Mouse (Mus musculus) liver, embryonic 13.5 days (tissue): ENCODE results near the gene Man2c1. TPM values are rescaled to one million over a fixed set of nuclear protein-coding genes. Genes with fewer than 3 reads are reported as not detected.
A peak's percentile ranks its signal among the peaks of the same experiment; 100 is the strongest.

Source experiments
- ATAC-seq: fragments of 200-750 bp; cut with Nextera tagmentation; 2 replicates; pipeline ENCODE4 v1.8.0; 2017; ENCODE audit warnings: low read depth, mild to moderate bottlenecking, moderate number of reproducible peaks, moderate library complexity
- DNase-seq: peaks from one replicate; pipeline ENCODE4 v3.0.0; 2022
- H3K27ac ChIP-seq: fragments of 300-500 bp; sonication (generic); 2 replicates; pipeline ENCODE4 v1.5.1; 2015; ENCODE audit warnings: moderate library complexity, mild to moderate bottlenecking, inconsistent platforms
- H3K27me3 ChIP-seq: fragments of 300-500 bp; sonication (generic); 2 replicates; pipeline ENCODE4 v1.6.1; 2015; ENCODE audit warnings: mild to moderate bottlenecking, inconsistent platforms
- H3K36me3 ChIP-seq: fragments of 300-500 bp; sonication (generic); 2 replicates; pipeline ENCODE4 v1.6.1; 2015; ENCODE audit warnings: mild to moderate bottlenecking, inconsistent platforms
- H3K4me1 ChIP-seq: fragments of 300-500 bp; sonication (generic); replicated peaks from 2 replicates; pipeline ENCODE4 v1.6.1; 2015; ENCODE audit warnings: inconsistent platforms
- H3K4me2 ChIP-seq: fragments of 300-500 bp; sonication (generic); 2 replicates; pipeline ENCODE4 v1.6.1; 2015; ENCODE audit warnings: inconsistent platforms, mild to moderate bottlenecking, moderate library complexity
- H3K4me3 ChIP-seq: fragments of 300-500 bp; sonication (generic); replicated peaks from 2 replicates; pipeline ENCODE4 v1.5.1; 2015; ENCODE audit warnings: mild to moderate bottlenecking, inconsistent platforms
- H3K9ac ChIP-seq: fragments of 300-500 bp; sonication (generic); 2 replicates; pipeline ENCODE4 v1.6.1; 2015; ENCODE audit warnings: mild to moderate bottlenecking, inconsistent platforms
- H3K9me3 ChIP-seq: fragments of 300-500 bp; sonication (generic); replicated peaks from 2 replicates; pipeline ENCODE4 v1.6.1; 2016; ENCODE audit warnings: inconsistent platforms
- WGBS: fragments of 180-500 bp; shearing (Covaris S2); methylation state at CpG from one replicate; pipeline ENCODE4 v1.1.7; 2015; ENCODE audit not compliant: insufficient replicate concordance; 5-methylcytosine and 5-hydroxymethylcytosine counted together
- polyA plus RNA-seq: library from polyadenylated mRNA; unstranded; fragments of >200 nt; fragmentation: Nextera tagmentation; extraction: Ambion mirVana; gene quantifications from 2 replicates; pipeline ENCODE4 v1.2.1, GENCODE M21; 2015

Gene Man2c1
- polyA plus RNA-seq: 17.3 and 19.5 TPM in 2 replicates

GRCm38 (mm10) chr9:57130577-57131433 is at the start of gene Man2c1:
Gene Man2c1 (plus strand): TSS chr9:57130690.
- 0% methylated on average over 57 of the region's 58 CpGs for WGBS

DNA sequence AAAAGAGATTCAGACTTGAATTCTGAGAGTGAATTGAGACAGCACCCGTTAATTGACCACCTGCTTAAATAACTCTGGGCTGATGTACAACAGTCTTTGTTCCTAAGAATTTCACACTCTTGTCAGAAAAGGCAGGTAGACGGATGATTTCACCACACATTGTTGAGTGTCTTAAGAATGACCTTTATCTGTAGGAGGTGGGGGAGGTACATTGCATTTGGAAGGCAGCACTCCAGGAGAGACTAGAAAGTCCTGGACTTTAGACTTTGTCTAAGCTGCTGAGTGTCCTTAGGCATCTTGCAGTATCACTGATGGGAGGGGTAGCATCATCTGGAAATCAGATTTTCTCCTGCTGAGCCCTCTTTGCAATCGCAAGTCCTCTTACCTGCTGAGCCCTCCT is 48.3 kb upstream of the Man2c1 start:
- peaks cover 27% of the 10 kb centered on the region for H3K36me3 ChIP-seq
- H3K9me3 ChIP-seq: no peaks in the 10 kb centered on the region
- H3K4me3 ChIP-seq: no peak overlapping the region
- no peak overlapping the region for H3K27ac ChIP-seq
- DNase-seq (no peak), ATAC-seq (no peak)
- peaks cover 25% of the 10 kb centered on the region for H3K4me1 ChIP-seq
- no peak overlapping the region for H3K9ac ChIP-seq
- 80% methylated on average over 3 of the region's 3 CpGs for WGBS
- H3K4me2 ChIP-seq: no peak overlapping the region
- H3K27me3 ChIP-seq: no peaks in the 10 kb centered on the region

More at GRCm38 (mm10) chr9:57130577-57131433, at the start of gene Man2c1:
- Histone ChIP-seq H3K36me3 (peaks cover 37% of the 10 kb centered on the region), H3K9me3 (no peaks in the 10 kb centered on the region), H3K4me3 (peak within 1 kb of the TSS; percentile 87), H3K4me2 (peak within 1 kb of the TSS; percentile 100), H3K27me3 (no peaks in the 10 kb centered on the region), H3K27ac (peak within 1 kb of the TSS; percentile 98), H3K4me1 (peaks cover 22% of the 10 kb centered on the region), H3K9ac (peak within 1 kb of the TSS; percentile 86)
- ATAC-seq: peak; percentile 89
- DNase-seq: peak; percentile 93

GRCm38 (mm10) chr9:57117261-57117755 is 13.2 kb upstream of the Man2c1 start:
- Histone ChIP-seq H3K4me2 (no peak overlapping the region), H3K27ac (no peak overlapping the region), H3K9me3 (no peaks in the 10 kb centered on the region), H3K27me3 (no peaks in the 10 kb centered on the region), H3K4me3 (no peak overlapping the region), H3K9ac (no peak overlapping the region), H3K36me3 (peaks cover 90% of the 10 kb centered on the region), H3K4me1 (no peaks in the 10 kb centered on the region)
- 93% methylated on average over 13 of the region's 13 CpGs for WGBS
- ATAC-seq (no peak), DNase-seq (no peak)

DNA sequence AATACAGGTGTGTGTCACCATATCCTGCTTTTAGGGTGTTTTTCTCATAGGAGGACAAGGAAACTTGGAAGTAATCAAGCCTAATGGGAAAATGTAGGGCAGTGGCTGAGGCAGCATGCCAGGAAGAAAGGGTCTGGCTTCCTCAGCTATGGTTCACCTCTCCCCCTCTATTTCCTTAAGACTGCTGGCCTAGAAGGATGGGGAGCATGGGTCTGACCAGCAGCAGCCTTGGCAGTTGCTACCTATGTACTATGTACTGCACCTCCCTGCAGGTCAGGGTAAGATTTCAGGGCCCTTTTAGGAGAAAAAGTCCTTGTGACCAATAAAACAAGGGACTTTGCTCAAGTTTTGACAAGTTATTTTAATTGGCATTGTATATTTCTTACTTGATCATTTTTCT is 849 bp upstream of the Man2c1 start:
- ATAC-seq (no peak), DNase-seq (no peak)
- peaks cover 41% of the 10 kb centered on the region for H3K36me3 ChIP-seq
- no peaks in the 10 kb centered on the region for H3K27me3 ChIP-seq
- H3K4me1 ChIP-seq: peaks cover 22% of the 10 kb centered on the region
- peak overlapping the region; percentile 87 for H3K4me3 ChIP-seq
- no peaks in the 10 kb centered on the region for H3K9me3 ChIP-seq
- H3K4me2 ChIP-seq: peak overlapping the region; percentile 100
- no peak overlapping the region for H3K27ac ChIP-seq
- H3K9ac ChIP-seq: peak overlapping the region; percentile 86

DNA sequence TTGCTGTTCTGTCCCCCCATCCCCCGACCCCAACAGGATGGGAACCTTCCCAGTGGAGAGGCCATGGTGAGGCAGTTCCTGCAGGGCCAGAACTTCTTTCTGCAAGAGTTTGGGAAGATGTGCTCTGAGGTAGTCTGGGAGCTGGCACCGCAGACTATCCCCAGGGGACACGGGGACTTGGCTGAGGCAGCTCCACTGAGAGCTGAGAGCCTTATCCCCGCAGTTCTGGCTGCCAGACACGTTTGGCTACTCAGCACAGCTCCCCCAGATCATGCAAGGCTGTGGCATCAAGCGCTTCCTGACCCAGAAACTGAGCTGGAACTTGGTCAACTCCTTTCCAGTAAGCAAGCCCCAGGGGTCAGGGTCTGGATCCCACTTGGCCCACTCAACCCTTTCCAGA is 6.8 kb downstream of the Man2c1 start:
- H3K9me3 ChIP-seq: no peaks in the 10 kb centered on the region
- ATAC-seq: no peak
- 78% methylated on average over 6 of the region's 6 CpGs for WGBS
- H3K27me3 ChIP-seq: no peaks in the 10 kb centered on the region
- DNase-seq: no peak
- H3K36me3 ChIP-seq: peaks cover 70% of the 10 kb centered on the region
- no peak overlapping the region for H3K27ac ChIP-seq
- no peak overlapping the region for H3K4me2 ChIP-seq
- H3K9ac ChIP-seq: no peak overlapping the region
- H3K4me3 ChIP-seq: no peak overlapping the region
- H3K4me1 ChIP-seq: no peaks in the 10 kb centered on the region

GRCm38 (mm10) chr9:57137777-57138176 is 7.3 kb downstream of the Man2c1 start:
- no peaks in the 10 kb centered on the region for H3K4me1 ChIP-seq
- WGBS: 67% methylated on average over 9 of the region's 9 CpGs
- H3K36me3 ChIP-seq: peaks cover 72% of the 10 kb centered on the region
- no peak overlapping the region for H3K4me2 ChIP-seq
- ATAC-seq (no peak), DNase-seq (no peak)
- no peak overlapping the region for H3K4me3 ChIP-seq
- no peak overlapping the region for H3K27ac ChIP-seq
- no peaks in the 10 kb centered on the region for H3K9me3 ChIP-seq
- H3K27me3 ChIP-seq: no peaks in the 10 kb centered on the region
- no peak overlapping the region for H3K9ac ChIP-seq

DNA sequence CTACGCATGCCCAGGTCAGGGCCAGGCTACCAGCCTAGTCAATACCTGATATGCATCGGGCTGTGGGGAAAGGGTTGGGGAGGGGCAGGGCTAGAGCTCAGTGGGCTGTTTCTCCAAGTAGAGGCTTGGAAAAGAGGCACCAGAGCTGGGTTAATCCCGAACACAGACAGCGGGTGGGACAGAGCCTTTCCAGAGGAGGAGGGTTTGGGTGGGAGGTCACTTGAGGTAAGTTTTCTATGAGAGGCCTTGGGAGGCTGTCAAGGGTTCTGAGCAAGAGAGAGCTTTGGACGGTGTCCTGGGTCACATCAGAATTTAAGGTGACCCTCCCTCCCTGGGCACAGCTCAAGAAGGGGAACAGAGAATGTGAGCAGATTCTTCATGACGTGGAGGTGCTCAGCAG is 8.0 kb downstream of the Man2c1 start:
- Histone ChIP-seq H3K4me1 (no peaks in the 10 kb centered on the region), H3K36me3 (peaks cover 72% of the 10 kb centered on the region), H3K4me2 (no peak overlapping the region), H3K9me3 (no peaks in the 10 kb centered on the region), H3K27ac (no peak overlapping the region), H3K27me3 (no peaks in the 10 kb centered on the region), H3K4me3 (no peak overlapping the region), H3K9ac (no peak overlapping the region)
- DNase-seq (no peak), ATAC-seq (no peak)
- 80% methylated on average over 6 of the region's 6 CpGs for WGBS

GRCm38 (mm10) chr9:57139110-57139509 is 8.6 kb downstream of the Man2c1 start:
- H3K9ac ChIP-seq: no peak overlapping the region
- no peaks in the 10 kb centered on the region for H3K4me1 ChIP-seq
- no peaks in the 10 kb centered on the region for H3K9me3 ChIP-seq
- no peak overlapping the region for H3K27ac ChIP-seq
- 87% methylated on average over 9 of the region's 9 CpGs for WGBS
- no peaks in the 10 kb centered on the region for H3K27me3 ChIP-seq
- DNase-seq (no peak), ATAC-seq (no peak)
- H3K4me3 ChIP-seq: no peak overlapping the region
- H3K36me3 ChIP-seq: peaks cover 72% of the 10 kb centered on the region
- no peak overlapping the region for H3K4me2 ChIP-seq

DNA sequence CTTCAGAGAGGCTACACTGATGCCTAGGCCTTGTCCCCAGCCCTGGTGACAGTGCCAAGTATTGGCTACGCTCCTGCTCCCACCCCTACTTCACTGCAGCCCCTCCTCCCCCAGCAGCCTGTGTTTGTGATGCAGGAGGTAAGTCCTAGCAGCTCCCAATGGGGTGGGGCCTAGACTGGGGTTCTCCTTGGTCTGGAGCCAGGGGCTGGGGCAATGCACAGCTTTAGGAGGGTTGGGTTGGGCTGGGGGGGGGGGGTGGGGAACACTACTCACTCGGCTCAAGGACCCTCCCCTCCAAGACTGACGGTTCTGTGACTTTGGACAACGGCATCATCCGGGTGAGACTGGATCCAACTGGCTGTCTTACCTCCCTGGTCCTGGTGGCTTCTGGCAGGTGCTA is 9.1 kb downstream of the Man2c1 start:
- Histone ChIP-seq H3K36me3 (peaks cover 72% of the 10 kb centered on the region), H3K4me1 (no peaks in the 10 kb centered on the region), H3K27me3 (no peaks in the 10 kb centered on the region), H3K4me2 (no peak overlapping the region), H3K4me3 (no peak overlapping the region), H3K9ac (no peak overlapping the region), H3K27ac (no peak overlapping the region), H3K9me3 (no peaks in the 10 kb centered on the region)
- DNase-seq: no peak
- peak; percentile 19; the same call in 1 of the 2 replicates for ATAC-seq
- WGBS: 74% methylated on average over 5 of the region's 5 CpGs

- ATAC-seq: no peak
- Histone ChIP-seq H3K4me1 (no peaks in the 10 kb centered on the region), H3K4me2 (no peak overlapping the region), H3K9me3 (no peaks in the 10 kb centered on the region), H3K4me3 (no peak overlapping the region), H3K27ac (no peak overlapping the region), H3K36me3 (peaks cover 57% of the 10 kb centered on the region), H3K9ac (no peak overlapping the region), H3K27me3 (no peaks in the 10 kb centered on the region)
- DNase-seq: no peak
- WGBS: 77% methylated on average over 17 of the region's 17 CpGs
These were observed 11.2 kb downstream of the Man2c1 start for GRCm38 (mm10) chr9:57141417-57142353.

GRCm38 (mm10) chr9:57143212-57143611 is 12.7 kb downstream of the Man2c1 start:
- H3K4me3 ChIP-seq: no peak overlapping the region
- WGBS: 75% methylated on average over 11 of the region's 11 CpGs
- no peak for DNase-seq
- ATAC-seq: no peak
- H3K27ac ChIP-seq: no peak overlapping the region
- H3K4me1 ChIP-seq: peaks cover 13% of the 10 kb centered on the region
- H3K36me3 ChIP-seq: peaks cover 42% of the 10 kb centered on the region
- H3K9ac ChIP-seq: no peak overlapping the region
- H3K4me2 ChIP-seq: no peak overlapping the region
- H3K9me3 ChIP-seq: no peaks in the 10 kb centered on the region
- H3K27me3 ChIP-seq: no peaks in the 10 kb centered on the region
